Mouse (Mus musculus) limb, embryonic 10.5 days (tissue): ENCODE results near the gene Dph7. TPM values are rescaled to one million over a fixed set of nuclear protein-coding genes. Genes with fewer than 3 reads are reported as not detected.

Experiments used
- DNase-seq: peaks from one replicate; pipeline ENCODE4 v3.0.0-alpha.2; 2017; ENCODE audit warnings: low spot score
- H3K27ac ChIP-seq: fragments of 300-500 bp; sonication (generic); 2 replicates; pipeline ENCODE4 v1.5.1; 2016; ENCODE audit warnings: mild to moderate bottlenecking
- H3K27me3 ChIP-seq: fragments of 300-500 bp; sonication (generic); 2 replicates; pipeline ENCODE4 v1.6.1; 2016; ENCODE audit warnings: low read depth, mild to moderate bottlenecking; ENCODE audit not compliant: poor library complexity, severe bottlenecking
- H3K36me3 ChIP-seq: fragments of 300-500 bp; sonication (generic); 2 replicates; pipeline ENCODE4 v1.6.1; 2016; ENCODE audit warnings: mild to moderate bottlenecking, moderate library complexity
- H3K4me1 ChIP-seq: fragments of 300-500 bp; sonication (generic); 2 replicates; pipeline ENCODE4 v1.6.1; 2016
- H3K4me3 ChIP-seq: fragments of 300-500 bp; sonication (generic); 2 replicates; pipeline ENCODE4 v1.5.1; 2016; ENCODE audit warnings: mild to moderate bottlenecking, moderate library complexity
- H3K9me3 ChIP-seq: fragments of 300-500 bp; sonication (generic); replicated peaks from 2 replicates; pipeline ENCODE4 v1.6.1; 2016; ENCODE audit warnings: mild to moderate bottlenecking
- whole genome bisulfite sequencing: fragments of 180-500 bp; shearing (Covaris S2); methylation state at CpG from one replicate; pipeline ENCODE4 v1.1.7; 2016; 5-methylcytosine and 5-hydroxymethylcytosine counted together
- polyA plus RNA-seq: library from polyadenylated mRNA; unstranded; fragments of >200 nt; fragmentation: Nextera tagmentation; extraction: Ambion mirVana; gene quantifications from 2 replicates; pipeline ENCODE4 v1.2.1, GENCODE M21; 2016

Dph7 gene
- 36.6 and 36.9 TPM in 2 replicates for polyA plus RNA-seq

DNA sequence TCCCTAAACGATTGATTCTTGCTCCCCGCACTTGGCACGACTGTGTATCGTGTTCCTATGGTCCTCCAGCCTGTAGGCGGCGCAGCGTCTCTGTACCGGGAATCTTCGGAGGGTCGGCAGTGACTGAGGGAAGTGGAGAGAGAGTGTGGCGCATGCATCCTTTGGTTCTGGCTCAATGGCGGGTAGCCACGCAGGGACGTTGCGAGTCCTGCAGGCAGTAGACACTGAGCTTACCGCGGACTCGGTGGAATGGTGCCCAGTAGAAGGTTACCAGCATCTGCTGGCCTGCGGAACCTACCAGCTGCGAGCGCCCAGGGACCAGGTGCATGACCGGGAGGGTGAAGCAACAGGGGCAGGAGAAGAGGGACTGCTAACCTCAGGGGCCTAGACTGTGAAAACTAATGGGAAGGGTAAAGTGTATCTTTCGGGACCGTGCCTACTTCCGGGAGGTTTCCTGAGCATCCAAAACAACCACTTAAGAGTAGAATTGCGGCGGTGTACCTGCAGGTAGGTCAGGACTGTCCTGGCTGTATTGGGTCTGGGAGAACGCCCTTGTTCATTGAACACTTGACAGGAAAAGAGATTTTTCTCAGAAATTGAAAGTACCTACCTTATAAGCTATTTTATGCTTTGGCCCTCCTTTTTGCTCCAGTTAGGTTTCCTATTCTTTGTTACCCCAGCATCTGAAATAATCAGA lies at the start of gene Dph7:
TSS of gene Dph7 (plus strand) at position 97 of the 697 bp plus-strand sequence.
- no peaks in the 10 kb centered on the region for H3K9me3 ChIP-seq
- H3K27ac ChIP-seq: peak within 1 kb of the TSS; percentile 89
- H3K27me3 ChIP-seq: no peaks in the 10 kb centered on the region
- peak within 1 kb of the TSS; percentile 88 for H3K4me3 ChIP-seq
- peak; percentile 91 for DNase-seq
- peaks cover 9% of the 10 kb centered on the region for H3K4me1 ChIP-seq
- peaks cover 79% of the 10 kb centered on the region for H3K36me3 ChIP-seq
- 1% methylated on average over 28 of the region's 28 CpGs for WGBS

DNA sequence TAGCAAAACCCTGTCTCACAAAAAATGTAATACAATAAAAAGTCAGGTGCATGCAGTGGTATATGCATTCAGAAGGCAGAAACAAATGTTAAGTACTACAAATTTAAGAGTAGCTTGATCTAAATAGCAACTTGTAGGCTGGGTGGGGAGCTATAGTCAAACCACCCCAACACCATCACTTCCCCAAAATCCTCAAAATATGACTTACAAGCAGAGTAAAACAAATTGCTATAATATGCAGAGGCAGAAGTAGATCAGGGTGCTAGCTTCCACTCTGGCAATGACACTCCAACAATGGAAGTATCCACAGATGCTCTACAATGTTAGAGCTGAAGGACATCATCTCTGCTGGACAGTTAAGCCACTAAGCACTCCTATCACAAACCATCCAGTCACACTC lies 49.6 kb upstream of the Dph7 start:
- Histone ChIP-seq H3K9me3 (no peaks in the 10 kb centered on the region), H3K27me3 (no peaks in the 10 kb centered on the region), H3K4me1 (peaks cover 5% of the 10 kb centered on the region), H3K4me3 (no peak overlapping the region), H3K36me3 (peaks cover 52% of the 10 kb centered on the region), H3K27ac (no peak overlapping the region)
- DNase-seq: no peak

DNA sequence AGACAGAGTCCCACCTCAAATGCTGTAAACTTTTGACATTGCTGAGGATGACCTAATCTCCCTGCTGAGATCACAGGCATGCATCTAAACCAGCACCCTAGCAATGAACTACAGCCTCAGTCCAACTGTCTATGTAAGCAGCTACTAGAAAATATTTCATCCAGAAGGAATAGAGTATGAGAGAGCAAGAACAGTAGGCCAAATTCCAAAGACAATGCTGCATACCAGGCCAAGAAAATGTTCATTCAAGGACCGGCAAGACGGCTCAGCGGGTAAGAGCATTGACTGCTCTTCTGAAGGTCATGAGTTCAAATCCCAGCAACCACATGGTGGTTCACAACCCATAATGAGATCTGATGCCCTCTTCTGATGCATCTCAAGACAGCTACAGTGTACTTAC lies 47.4 kb upstream of the Dph7 start:
- DNase-seq: no peak
- Histone ChIP-seq H3K4me1 (peaks cover 11% of the 10 kb centered on the region), H3K27ac (no peak overlapping the region), H3K4me3 (no peak overlapping the region), H3K27me3 (no peaks in the 10 kb centered on the region), H3K36me3 (peaks cover 47% of the 10 kb centered on the region), H3K9me3 (no peaks in the 10 kb centered on the region)
- WGBS: 98% methylated on average over 3 of the region's 3 CpGs

DNA sequence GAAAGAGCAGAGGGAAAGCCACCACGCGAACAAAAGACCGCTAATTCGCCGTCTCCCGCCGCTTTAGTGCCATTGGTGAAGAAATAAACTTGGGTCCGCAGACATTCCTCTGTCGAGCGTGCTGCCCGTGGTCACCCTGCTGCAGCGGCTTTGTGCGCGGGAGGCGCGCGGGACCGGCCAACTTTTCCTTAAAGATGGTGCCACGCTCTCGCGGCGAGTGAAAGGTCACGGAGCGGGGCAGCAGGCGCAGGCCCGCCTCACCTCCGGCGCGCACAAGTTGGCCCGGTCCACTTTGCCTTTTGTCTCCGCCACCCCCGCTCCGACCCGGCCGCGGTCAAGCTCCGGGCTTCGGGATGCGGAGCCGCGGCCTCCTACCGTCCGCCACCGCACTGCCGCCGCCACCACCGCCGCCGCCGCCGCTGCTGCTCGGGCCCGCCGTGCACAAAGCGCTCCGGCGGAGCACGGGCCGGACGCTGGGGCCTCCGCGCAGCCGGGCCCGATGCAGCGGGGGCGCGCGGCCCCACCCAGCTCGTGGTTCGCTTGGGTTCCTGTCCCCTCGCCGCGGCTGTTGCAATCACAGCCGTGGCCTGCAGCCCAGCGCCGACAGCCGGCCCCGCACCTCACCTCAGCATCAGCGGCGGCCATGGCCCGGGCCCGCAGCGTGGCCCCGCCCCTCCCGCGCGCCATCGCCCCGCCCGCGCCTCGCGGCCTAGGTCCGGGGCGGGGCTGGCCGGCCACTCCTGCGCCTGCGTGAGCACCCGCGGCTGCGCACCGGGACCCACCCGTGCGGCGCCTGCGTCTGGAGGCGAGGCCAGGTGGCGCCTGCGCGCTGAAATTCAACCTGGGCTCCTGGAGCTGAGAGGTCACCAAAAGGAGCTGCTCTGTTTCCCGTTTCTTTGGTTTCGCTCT lies 43.0 kb upstream of the Dph7 start, which contains the start of gene Ehmt1:
TSS of gene Ehmt1 (minus strand) at position 685 of the 909 bp plus-strand sequence.
- Histone ChIP-seq H3K27me3 (no peaks in the 10 kb centered on the region), H3K9me3 (no peaks in the 10 kb centered on the region), H3K4me3 (peak within 1 kb of the TSS; percentile 94), H3K27ac (peak within 1 kb of the TSS; percentile 99), H3K36me3 (peaks cover 11% of the 10 kb centered on the region), H3K4me1 (peaks cover 11% of the 10 kb centered on the region)
- under 1% methylated on average over 108 of the region's 112 CpGs for WGBS
- DNase-seq: peak; percentile 95

DNA sequence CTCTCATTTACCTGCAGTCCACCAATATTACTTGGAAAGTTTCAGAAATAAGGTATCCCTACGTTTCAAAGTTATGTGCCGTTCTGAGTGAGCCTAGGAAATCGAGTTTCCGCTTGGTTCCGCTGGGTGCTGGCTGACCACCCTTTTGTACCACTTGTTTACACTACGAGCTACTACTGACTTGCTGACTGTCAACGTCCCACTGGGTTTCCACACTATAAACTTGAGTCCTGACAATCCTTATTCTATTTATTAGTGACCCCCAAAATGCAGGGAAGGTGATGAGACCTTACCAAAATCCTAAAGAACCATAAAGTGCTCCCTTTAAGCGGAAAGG lies 42.4 kb upstream of the Dph7 start:
- Histone ChIP-seq H3K4me1 (peaks cover 11% of the 10 kb centered on the region), H3K9me3 (no peaks in the 10 kb centered on the region), H3K27me3 (no peaks in the 10 kb centered on the region), H3K36me3 (peaks cover 5% of the 10 kb centered on the region), H3K4me3 (peak overlapping the region; percentile 94), H3K27ac (peak overlapping the region; percentile 99)
- DNase-seq: no peak
- 9% methylated on average over 8 of the region's 8 CpGs for WGBS

DNA sequence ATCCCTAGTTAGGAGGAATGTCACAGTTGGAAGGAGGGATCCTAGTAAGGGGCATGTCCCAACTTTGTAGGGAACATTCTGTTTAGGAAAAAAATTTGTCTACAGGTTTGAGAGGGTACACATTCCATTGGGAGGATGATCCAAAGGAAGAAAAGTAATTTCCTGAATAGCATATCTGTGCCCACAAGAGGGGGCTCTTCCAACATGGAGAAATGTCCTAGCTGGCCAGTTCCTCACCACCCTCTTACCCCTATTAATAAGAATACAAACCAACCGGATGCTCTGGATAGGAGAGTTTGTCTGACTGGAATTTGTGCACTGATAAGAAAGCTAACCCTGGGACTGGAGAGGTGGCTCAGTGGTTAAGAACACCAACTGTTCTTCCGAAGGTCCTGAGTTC lies 38.6 kb upstream of the Dph7 start:
- H3K36me3 ChIP-seq: no peaks in the 10 kb centered on the region
- H3K27ac ChIP-seq: no peak overlapping the region
- no peak overlapping the region for H3K4me3 ChIP-seq
- no peak for DNase-seq
- 64% methylated on average over 2 of the region's 2 CpGs for WGBS
- H3K4me1 ChIP-seq: no peaks in the 10 kb centered on the region
- H3K27me3 ChIP-seq: peaks cover 6% of the 10 kb centered on the region; the same call in 1 of the 2 replicates
- H3K9me3 ChIP-seq: no peaks in the 10 kb centered on the region

DNA sequence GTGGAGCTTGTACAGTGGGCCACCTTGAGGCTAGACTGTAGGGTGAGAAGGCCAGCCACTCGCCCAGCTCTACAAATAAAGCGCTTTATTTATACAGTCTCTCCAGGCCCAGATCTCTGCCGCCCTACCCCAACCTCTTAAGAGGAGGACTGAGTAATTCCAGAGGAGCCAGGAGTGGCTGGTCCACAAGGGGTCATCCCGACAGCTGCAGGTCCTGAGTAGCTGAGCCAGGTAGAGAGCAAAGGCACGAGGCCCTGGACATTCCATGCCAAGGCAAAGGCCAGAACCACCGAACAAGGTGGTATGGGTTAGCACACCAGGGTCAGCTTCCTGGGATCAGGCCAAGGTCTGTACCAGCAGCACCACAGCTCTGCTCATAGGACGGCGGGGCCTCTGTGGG lies 36.9 kb upstream of the Dph7 start:
- no peak overlapping the region for H3K27ac ChIP-seq
- H3K4me3 ChIP-seq: no peak overlapping the region
- no peaks in the 10 kb centered on the region for H3K36me3 ChIP-seq
- H3K27me3 ChIP-seq: peaks cover 9% of the 10 kb centered on the region; the same call in 1 of the 2 replicates
- no peaks in the 10 kb centered on the region for H3K9me3 ChIP-seq
- DNase-seq: no peak
- no peaks in the 10 kb centered on the region for H3K4me1 ChIP-seq
- 92% methylated on average over 8 of the region's 8 CpGs for WGBS

DNA sequence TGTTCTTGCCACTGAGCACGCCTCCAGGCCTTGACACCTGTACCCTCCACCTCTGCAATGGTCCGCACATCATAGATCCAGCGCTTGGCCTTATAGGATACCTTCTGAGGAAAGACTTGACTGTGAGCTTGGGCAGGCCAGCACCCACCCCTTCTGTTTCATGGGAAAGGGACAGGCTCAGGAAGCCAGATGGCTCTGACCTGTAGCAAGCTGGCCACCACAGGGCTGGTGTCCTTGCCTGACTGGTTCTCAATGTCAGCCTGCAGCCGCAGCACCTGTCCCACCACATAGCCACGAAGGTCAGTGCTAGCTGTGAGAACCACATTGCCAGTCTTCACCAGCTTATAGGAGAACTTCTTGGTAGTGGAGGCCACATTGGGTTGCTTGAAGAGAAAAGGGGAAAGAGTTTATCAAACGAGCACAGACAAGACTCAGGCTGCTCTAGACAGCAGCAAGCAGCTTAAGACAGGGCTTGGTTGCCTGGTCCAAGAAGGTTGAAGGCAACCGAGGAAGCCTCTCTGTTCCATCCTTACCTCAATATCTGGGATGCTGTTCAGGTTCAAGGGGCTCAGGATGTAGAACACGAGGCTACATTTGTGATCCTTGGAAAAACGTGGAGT lies 35.7 kb upstream of the Dph7 start:
- DNase-seq: no peak
- no peaks in the 10 kb centered on the region for H3K9me3 ChIP-seq
- 83% methylated on average over 9 of the region's 9 CpGs for WGBS
- peaks cover 9% of the 10 kb centered on the region; the same call in 1 of the 2 replicates for H3K27me3 ChIP-seq
- H3K27ac ChIP-seq: no peak overlapping the region
- no peaks in the 10 kb centered on the region for H3K36me3 ChIP-seq
- no peaks in the 10 kb centered on the region for H3K4me1 ChIP-seq
- no peak overlapping the region for H3K4me3 ChIP-seq

DNA sequence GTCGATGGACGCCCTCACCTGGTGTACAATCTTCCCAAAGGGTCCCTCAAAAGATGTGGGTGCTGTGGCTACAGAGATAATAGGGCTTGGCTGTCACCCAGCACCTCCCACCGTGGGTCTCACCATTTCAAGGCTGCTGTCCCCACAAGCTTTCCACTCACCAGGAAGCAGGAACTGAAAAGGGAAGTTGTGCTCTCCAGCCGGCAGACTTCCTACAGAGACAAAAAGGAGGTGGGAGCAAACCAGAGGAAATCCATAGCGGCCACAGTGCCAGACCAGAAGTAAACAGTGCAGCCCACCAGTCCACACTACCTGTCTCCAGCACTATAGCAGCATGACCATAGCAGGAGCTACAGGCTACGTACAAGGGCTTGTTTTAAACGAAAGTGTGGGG lies 35.2 kb upstream of the Dph7 start:
- no peaks in the 10 kb centered on the region for H3K36me3 ChIP-seq
- H3K4me1 ChIP-seq: no peaks in the 10 kb centered on the region
- no peak overlapping the region for H3K27ac ChIP-seq
- no peak overlapping the region for H3K4me3 ChIP-seq
- no peak for DNase-seq
- H3K9me3 ChIP-seq: no peaks in the 10 kb centered on the region
- 80% methylated on average over 7 of the region's 7 CpGs for WGBS
- H3K27me3 ChIP-seq: peaks cover 9% of the 10 kb centered on the region; the same call in 1 of the 2 replicates

DNA sequence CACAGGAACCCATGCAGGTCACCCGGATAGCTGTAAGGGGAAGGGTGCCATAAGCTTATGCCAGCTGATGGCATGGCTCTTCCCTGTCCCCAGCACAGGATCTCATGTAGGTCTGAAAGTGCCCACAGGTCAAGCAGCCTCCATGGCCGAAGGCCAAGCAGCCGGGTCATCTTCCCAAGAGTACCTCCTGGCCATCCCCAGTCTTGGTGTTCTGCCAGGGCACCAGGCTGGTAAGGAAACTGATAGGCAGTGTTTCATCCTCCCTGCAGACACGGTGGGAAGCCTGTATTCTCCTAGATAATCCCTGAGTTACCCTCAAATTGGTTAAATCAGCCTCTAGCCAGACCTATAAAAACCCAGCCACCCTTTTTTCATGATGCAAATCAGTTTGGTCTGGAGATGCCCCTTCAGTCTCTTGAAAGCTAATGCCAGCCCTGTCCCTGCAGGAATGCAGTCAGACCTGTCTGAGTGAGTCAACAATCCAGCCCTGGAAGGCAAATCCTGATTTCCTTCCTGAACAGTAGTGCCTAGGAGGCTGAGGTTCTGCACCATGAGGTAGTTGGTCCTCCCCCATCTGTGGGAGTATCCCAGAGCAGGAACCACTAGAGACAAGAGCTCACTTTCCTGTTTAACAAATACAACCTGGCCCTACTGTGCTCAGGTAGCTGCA lies 34.3 kb upstream of the Dph7 start:
- no peak overlapping the region for H3K27ac ChIP-seq
- DNase-seq: no peak
- 65% methylated on average over 4 of the region's 4 CpGs for WGBS
- no peak overlapping the region for H3K4me3 ChIP-seq
- no peaks in the 10 kb centered on the region for H3K36me3 ChIP-seq
- no peaks in the 10 kb centered on the region for H3K9me3 ChIP-seq
- no peaks in the 10 kb centered on the region for H3K4me1 ChIP-seq
- peaks cover 9% of the 10 kb centered on the region; the same call in 1 of the 2 replicates for H3K27me3 ChIP-seq

DNA sequence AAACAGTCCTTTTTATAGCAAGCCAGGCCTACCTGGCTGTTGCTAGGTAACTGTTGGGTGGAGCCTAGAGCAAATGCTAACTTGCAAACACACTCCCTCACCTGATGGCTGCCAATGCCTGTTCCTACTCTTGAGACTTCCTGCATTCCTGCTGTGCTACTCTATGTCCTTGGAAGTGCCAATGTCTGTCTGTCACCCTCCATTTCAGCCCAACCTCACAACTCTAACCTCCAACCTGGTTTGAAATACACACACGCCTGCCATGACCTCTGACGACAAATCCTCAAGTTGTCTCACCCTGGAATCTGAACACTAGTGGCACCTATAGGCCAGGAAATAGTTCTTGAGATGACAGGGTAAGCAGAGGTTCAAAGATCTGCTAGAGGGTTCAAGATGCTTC lies 33.1 kb upstream of the Dph7 start:
- no peak for DNase-seq
- 56% methylated on average over 2 of the region's 2 CpGs for WGBS
- no peak overlapping the region for H3K4me3 ChIP-seq

DNA sequence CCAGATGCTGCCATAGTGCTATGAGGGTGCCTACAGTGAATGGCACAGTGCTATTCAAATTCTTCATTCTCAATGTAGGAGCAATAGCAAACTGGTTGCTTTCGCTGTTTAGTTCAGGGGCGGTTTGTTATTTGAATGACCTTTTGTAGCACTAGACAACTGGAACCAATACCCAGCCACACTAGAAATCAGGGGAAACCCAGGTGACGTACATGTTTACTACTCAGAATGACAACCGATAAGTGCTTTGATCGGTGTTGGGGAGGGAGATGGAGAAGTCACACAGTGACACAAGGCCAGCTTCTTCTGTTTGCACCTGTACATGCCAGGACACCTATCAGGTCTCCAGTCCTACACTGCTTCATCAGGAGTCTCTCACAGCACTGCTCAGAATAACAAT lies 32.6 kb upstream of the Dph7 start:
- Histone ChIP-seq H3K36me3 (no peaks in the 10 kb centered on the region), H3K9me3 (no peaks in the 10 kb centered on the region), H3K27ac (no peak overlapping the region), H3K4me3 (no peak overlapping the region), H3K4me1 (peaks cover 7% of the 10 kb centered on the region), H3K27me3 (peaks cover 24% of the 10 kb centered on the region)
- no peak for DNase-seq
- 96% methylated on average over 5 of the region's 5 CpGs for whole genome bisulfite sequencing

More for the DNA sequence above, 33.1 kb upstream of the Dph7 start:
- H3K36me3 ChIP-seq: no peaks in the 10 kb centered on the region
- peaks cover 19% of the 10 kb centered on the region for H3K27me3 ChIP-seq
- no peaks in the 10 kb centered on the region for H3K9me3 ChIP-seq
- H3K27ac ChIP-seq: no peak overlapping the region
- H3K4me1 ChIP-seq: peaks cover 3% of the 10 kb centered on the region
